Mouse (Mus musculus): ENCODE measurements at regions not wholly inside any gene's neighbourhood (a gene's known extent, or its start where the extent isn't known, plus 50 kb on each side); places are given as distances from the start of the nearest gene placed in this dataset.

DNA sequence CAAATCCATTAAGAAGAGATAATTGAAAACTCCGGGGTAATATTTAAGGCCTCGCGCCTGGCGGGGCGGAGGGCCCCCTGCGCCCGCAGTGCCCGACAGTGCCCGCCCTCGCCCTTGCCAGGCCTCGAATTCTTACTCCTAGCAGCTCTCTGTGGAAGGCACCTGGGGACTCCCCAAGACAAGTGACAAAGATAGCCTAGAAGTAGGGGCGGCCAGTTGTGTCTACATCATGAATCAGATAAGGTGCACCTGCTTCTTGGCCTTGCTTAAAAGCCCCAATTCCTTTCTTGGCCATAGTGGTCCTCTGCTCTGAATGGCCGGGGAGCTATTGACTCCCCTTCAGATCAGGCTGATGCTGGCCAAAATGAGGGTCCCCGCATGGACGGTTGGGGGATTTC is 67.9 kb downstream of the Hoxc4 start:
- Histone ChIP-seq H3K27me3 (ENCODE audit: control insufficient read depth, insufficient read depth, insufficient read length) (no peaks in the 10 kb centered on the region), H3K4me3 (no peak overlapping the region)
- TF ChIP-seq MYOG (IDR thresholded peaks at IDR 0.05; ENCODE audit: control insufficient read depth in 1 of 3, insufficient read depth in 1 of 3, insufficient read length in 2 of 3, low read depth in 2 of 3) (no peak), CEBPB (IDR thresholded peaks at IDR 0.05; ENCODE audit: insufficient read depth, poor library complexity, severe bottlenecking) (no peak)

More for the DNA sequence above, 67.9 kb downstream of the Hoxc4 start:
- no peaks in the 10 kb centered on the region for H3K79me2 ChIP-seq (ENCODE audit: control insufficient read depth, insufficient read depth)
- no peaks in the 10 kb centered on the region for H3K36me3 ChIP-seq (ENCODE audit: control insufficient read depth, insufficient read depth)
- H3ac ChIP-seq (ENCODE audit: control insufficient read depth, insufficient read length), result no peak overlapping the region
- no peak overlapping the region for H3K4me2 ChIP-seq (ENCODE audit: low read depth)
